Mouse (Mus musculus) heart, postnatal 0 days (tissue): ENCODE data around the gene Astn2.
"Not testable (repeated sequence)": the region's sequence is repeated elsewhere in the genome, so short reads cannot be mapped to it uniquely, and the experiment has no call there.

Experiments
- CTCF ChIP-seq: IDR thresholded peaks from 2 replicates; pipeline ENCODE4 v1.5.1; 2016; ENCODE audit warnings: antibody characterized with exemption, control low read depth, low read depth
- EP300 ChIP-seq: IDR thresholded peaks from 2 replicates; pipeline ENCODE4 v1.6.1; 2016; ENCODE audit warnings: antibody characterized with exemption, low read depth

GRCm38 (mm10) chr4:65679786-65680185 is 724.6 kb downstream of the Astn2 start:
- TF ChIP-seq EP300, CTCF: not testable (repeated sequence)
